Mouse (Mus musculus) embryonic facial prominence, embryonic 13.5 days (tissue): ENCODE results near the gene Irgm1. TPM values are rescaled to one million over a fixed set of nuclear protein-coding genes. Genes with fewer than 3 reads are reported as not detected.
"Not testable (repeated sequence)": the region's sequence is repeated elsewhere in the genome, so short reads cannot be mapped to it uniquely, and the experiment has no call there.

ENCODE experiments used
- ATAC-seq: fragments of 200-750 bp; cut with Nextera tagmentation; 2 replicates; pipeline ENCODE4 v1.8.0; 2017; ENCODE audit warnings: low read depth; ENCODE audit not compliant: insufficient number of reproducible peaks, insufficient read depth, low FRiP score, low TSS enrichment
- H3K27ac ChIP-seq: fragments of 300-500 bp; sonication (generic); 2 replicates; pipeline ENCODE4 v1.5.1; 2015; ENCODE audit warnings: moderate library complexity, mild to moderate bottlenecking, inconsistent platforms
- H3K27me3 ChIP-seq: fragments of 300-500 bp; sonication (generic); 2 replicates; pipeline ENCODE4 v1.6.1; 2015; ENCODE audit warnings: mild to moderate bottlenecking, inconsistent platforms
- H3K36me3 ChIP-seq: fragments of 300-500 bp; sonication (generic); 2 replicates; pipeline ENCODE4 v1.6.1; 2015; ENCODE audit warnings: mild to moderate bottlenecking, inconsistent platforms
- H3K4me1 ChIP-seq: fragments of 300-500 bp; sonication (generic); 2 replicates; pipeline ENCODE4 v1.6.1; 2015; ENCODE audit warnings: inconsistent platforms
- H3K4me2 ChIP-seq: fragments of 300-500 bp; sonication (generic); 2 replicates; pipeline ENCODE4 v1.6.1; 2015; ENCODE audit warnings: moderate library complexity, mild to moderate bottlenecking, inconsistent platforms
- H3K4me3 ChIP-seq: fragments of 300-500 bp; sonication (generic); 2 replicates; pipeline ENCODE4 v1.5.1; 2015; ENCODE audit warnings: mild to moderate bottlenecking, inconsistent platforms
- H3K9ac ChIP-seq: fragments of 300-500 bp; sonication (generic); 2 replicates; pipeline ENCODE4 v1.6.1; 2015; ENCODE audit warnings: mild to moderate bottlenecking, inconsistent platforms
- H3K9me3 ChIP-seq: fragments of 300-500 bp; sonication (generic); 2 replicates; pipeline ENCODE4 v1.6.1; 2016; ENCODE audit warnings: inconsistent platforms
- WGBS: fragments of 180-500 bp; shearing (Covaris S2); methylation state at CpG from one replicate; pipeline ENCODE4 v1.1.7; 2015; ENCODE audit warnings: mixed read lengths; 5-methylcytosine and 5-hydroxymethylcytosine counted together
- polyA plus RNA-seq: library from polyadenylated mRNA; unstranded; fragments of >200 nt; fragmentation: Nextera tagmentation; extraction: Ambion mirVana; gene quantifications from 2 replicates; pipeline ENCODE4 v1.2.1, GENCODE M21; 2015

Irgm1 gene
- polyA plus RNA-seq = 3.9 and 4.3 TPM in 2 replicates

DNA sequence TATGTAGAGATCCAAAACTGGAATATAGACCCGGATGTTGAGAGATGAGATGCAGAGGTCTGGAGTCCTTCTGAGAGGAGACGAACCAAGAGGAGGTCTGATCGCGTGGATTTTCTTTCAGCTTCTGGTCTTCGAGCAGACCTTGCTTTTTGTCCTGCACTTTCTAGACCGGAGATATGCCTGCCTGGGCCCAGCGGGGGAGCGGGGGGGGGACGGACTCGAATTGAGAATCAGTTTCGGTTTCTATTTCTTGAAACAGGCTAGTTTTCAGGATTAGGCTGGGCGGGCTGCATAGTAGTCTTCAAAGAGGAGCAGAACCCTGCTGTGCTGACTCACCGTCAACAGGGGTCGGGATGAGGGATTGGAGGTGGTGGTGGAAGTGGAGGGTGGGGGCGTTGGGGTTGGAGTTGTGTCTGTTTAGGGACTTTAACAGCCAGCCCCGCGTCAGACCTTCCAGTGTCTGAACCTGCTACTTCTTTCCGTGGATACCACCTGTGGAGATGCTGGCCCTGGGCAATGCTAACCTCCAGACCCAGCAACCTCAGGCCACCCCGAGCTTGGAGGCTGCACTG lies at the start of gene Irgm1:
TSS of gene Irgm1 (minus strand) at position 483 of the 572 bp plus-strand sequence.
- 0 out of 2 replicates have a peak, but pooled peaks have one; percentile 48 for ATAC-seq
- Histone ChIP-seq H3K4me1 (peaks cover 16% of the 10 kb centered on the region; the same call in 1 of the 2 replicates), H3K4me3 (peak within 1 kb of the TSS; percentile 52), H3K36me3 (no peaks in the 10 kb centered on the region), H3K27ac (peak within 1 kb of the TSS; percentile 48), H3K27me3 (peaks cover 16% of the 10 kb centered on the region), H3K9me3 (no peaks in the 10 kb centered on the region), H3K4me2 (peak within 1 kb of the TSS; percentile 80), H3K9ac (peak within 1 kb of the TSS; percentile 76)
- under 1% methylated on average over 19 of the region's 19 CpGs for WGBS

DNA sequence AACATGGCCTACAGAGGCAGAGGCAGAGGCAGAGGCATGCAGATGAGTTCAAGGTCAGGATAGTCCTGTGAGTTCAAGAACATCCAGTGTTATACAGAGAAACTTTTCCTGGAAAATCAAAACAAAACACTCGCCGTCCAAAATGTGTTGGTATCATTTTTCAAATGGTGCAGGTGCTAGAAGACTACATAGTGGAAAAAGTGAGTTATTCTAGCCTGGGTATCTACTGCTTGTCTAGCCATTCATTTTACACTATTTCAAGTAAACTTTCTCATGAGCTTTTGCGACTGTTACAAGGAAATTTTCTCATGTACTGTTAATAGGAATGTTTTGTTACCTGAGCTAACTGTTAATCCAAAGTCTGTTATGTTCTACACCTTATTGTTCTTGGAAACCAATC lies 46.9 kb upstream of the Irgm1 start:
- H3K9me3 ChIP-seq = no peaks in the 10 kb centered on the region
- no peaks in the 10 kb centered on the region for H3K27me3 ChIP-seq
- H3K9ac ChIP-seq = no peak overlapping the region
- WGBS = 79% methylated on average over 3 of the region's 3 CpGs
- H3K36me3 ChIP-seq = no peaks in the 10 kb centered on the region
- no peak overlapping the region for H3K4me2 ChIP-seq
- H3K4me3 ChIP-seq = no peak overlapping the region
- H3K4me1 ChIP-seq = no peaks in the 10 kb centered on the region
- no peak for ATAC-seq
- H3K27ac ChIP-seq = no peak overlapping the region

DNA sequence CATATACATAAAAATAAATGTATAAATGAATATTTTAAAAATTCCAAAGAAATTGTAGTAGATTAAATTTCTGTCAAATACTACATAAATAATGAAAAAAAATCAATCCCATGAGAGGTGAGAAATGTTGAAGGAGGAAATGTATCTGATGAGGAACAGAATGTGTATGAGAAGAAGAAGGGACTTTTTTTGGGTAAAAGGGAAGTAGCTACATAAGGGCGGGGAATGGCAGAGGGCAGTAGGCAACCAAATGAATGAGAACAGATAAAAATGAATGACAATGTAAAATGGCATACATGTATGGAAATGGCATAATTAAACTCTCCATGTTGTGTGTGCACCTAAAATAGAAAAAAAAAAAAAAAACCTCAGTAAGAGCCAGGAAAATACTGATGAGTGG lies 42.1 kb upstream of the Irgm1 start:
- Histone ChIP-seq H3K4me1 (no peaks in the 10 kb centered on the region), H3K4me2 (no peak overlapping the region), H3K9ac (no peak overlapping the region), H3K27me3 (no peaks in the 10 kb centered on the region), H3K36me3 (no peaks in the 10 kb centered on the region), H3K9me3 (no peaks in the 10 kb centered on the region), H3K27ac (no peak overlapping the region), H3K4me3 (no peak overlapping the region)
- WGBS = 87% methylated on average over 1 of the region's 1 CpGs
- no peak for ATAC-seq

DNA sequence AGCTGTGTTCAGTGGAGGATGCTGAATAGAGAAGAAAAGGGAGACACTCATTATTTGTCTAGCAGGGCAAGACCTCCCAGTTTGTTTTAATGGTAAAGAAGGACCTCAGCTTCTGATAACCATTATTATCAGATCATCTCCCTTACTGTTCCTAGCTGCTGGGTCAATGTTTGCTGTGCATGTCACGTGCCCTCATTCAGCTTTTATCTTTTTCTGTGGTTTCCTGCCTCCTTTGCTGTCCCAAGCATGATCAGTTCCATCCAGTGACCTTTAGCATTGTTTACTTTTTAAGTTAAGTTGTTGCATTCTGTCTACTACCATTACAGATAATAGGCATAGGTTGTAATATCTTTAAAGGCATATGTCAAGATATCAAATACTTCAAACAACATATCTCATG lies 37.0 kb upstream of the Irgm1 start:
- no peaks in the 10 kb centered on the region for H3K4me1 ChIP-seq
- H3K27ac ChIP-seq = no peak overlapping the region
- 56% methylated on average over 1 of the region's 1 CpGs for WGBS
- no peak overlapping the region for H3K4me3 ChIP-seq
- H3K9me3 ChIP-seq = no peaks in the 10 kb centered on the region
- H3K27me3 ChIP-seq = no peaks in the 10 kb centered on the region
- no peak for ATAC-seq
- H3K4me2 ChIP-seq = no peak overlapping the region
- no peak overlapping the region for H3K9ac ChIP-seq
- no peaks in the 10 kb centered on the region for H3K36me3 ChIP-seq

DNA sequence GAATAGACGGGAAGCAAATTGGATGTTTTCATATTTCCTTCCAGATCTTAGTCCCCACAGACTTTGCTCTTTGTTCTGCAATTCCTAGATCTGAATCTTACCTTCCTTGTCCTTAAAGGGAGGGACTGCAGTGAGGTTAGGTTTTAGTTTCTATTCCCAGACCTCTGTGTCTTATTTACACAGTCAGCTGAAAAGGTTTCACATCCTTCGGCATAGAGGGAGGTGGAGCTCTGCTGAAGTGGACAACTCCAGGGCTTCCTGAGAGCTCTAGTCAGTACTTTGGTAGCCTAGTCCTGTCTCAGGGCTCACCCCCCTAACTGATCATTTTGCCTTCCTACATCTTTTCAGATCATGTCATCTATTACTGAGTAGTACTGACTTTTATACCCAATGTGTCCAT lies 30.5 kb upstream of the Irgm1 start, which contains the start of gene Gm5431:
TSS of gene Gm5431 (minus strand) at position 194 of the 400 bp plus-strand sequence.
- H3K27me3 ChIP-seq = no peaks in the 10 kb centered on the region

DNA sequence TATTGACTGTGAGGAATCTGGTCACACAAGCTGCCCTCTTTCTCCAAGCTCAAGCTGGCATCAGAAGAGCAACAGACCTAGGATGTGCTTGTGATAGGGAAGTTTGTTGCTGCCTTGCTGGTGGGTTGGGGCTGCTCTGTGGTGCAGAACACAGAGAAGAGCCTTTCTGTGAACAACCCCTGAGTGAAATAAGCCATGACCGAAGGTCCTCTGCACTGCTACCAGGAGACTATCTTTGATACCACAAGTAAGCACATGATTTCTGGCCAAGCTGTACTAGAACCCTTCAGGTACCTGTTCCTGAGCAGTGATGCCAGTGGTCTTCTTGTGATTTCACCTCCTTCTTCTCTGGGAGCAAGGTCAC lies 30.1 kb upstream of the Irgm1 start:
- not testable (repeated sequence) for ATAC-seq, H3K27ac ChIP-seq, H3K4me2 ChIP-seq, H3K27me3 ChIP-seq, H3K9ac ChIP-seq, H3K9me3 ChIP-seq, H3K4me3 ChIP-seq, H3K4me1 ChIP-seq, H3K36me3 ChIP-seq
- WGBS = 82% methylated on average over 1 of the region's 1 CpGs

More for the DNA sequence above, 30.5 kb upstream of the Irgm1 start, which contains the start of gene Gm5431:
- H3K9ac ChIP-seq = no peak within 1 kb of the TSS
- H3K4me2 ChIP-seq = no peak within 1 kb of the TSS
- 62% methylated on average over 2 of the region's 2 CpGs for WGBS
- no peaks in the 10 kb centered on the region for H3K4me1 ChIP-seq
- no peaks in the 10 kb centered on the region for H3K36me3 ChIP-seq
- H3K27ac ChIP-seq = no peak within 1 kb of the TSS
- no peak within 1 kb of the TSS for H3K4me3 ChIP-seq
- no peak for ATAC-seq
- H3K9me3 ChIP-seq = no peaks in the 10 kb centered on the region

DNA sequence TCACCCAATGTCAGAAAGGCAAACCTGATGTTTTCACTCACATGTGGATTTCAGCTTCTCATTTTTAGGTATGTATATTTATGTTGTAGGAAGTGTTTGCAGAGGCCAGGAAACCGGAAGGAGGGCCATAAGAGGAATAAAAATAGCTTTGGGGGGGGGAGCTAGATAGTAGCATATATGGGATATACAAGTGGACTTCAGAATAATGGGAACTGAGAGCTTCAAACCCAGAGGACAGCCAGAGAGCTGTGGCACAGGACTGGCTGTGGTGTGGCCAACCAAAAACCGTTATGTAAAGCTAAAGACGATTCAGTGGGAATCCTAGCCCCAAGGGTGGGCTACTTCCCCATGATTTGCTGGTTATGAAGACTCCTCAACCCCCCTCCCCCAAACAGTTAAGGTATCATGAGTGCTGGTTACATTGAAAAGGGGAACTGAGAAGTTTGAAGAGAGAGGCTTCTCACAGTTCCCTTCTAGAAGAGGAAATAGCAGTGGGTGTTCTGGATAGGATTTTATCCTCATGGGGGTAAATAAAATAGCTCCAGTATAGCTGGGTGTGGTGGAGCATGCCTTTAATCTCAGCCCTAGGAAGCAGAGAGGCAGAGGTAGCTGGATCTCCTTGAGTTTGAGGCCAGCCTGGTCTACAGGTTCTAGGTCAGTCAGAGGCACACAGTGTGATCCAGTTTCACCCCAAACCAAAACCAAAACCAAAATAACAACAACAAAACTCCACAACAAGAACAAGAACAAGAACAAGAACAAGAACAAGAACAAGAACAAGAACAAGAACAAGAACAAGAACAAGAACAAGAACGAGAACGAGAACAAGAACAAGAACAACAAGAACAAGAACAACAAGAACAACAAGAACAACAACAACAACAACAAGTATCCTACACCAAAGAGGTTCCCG lies 29.4 kb upstream of the Irgm1 start:
- WGBS = 74% methylated on average over 6 of the region's 6 CpGs
- not testable (repeated sequence) for H3K27ac ChIP-seq, H3K4me1 ChIP-seq, H3K9ac ChIP-seq, H3K4me2 ChIP-seq, H3K27me3 ChIP-seq, H3K4me3 ChIP-seq, ATAC-seq, H3K9me3 ChIP-seq, H3K36me3 ChIP-seq

DNA sequence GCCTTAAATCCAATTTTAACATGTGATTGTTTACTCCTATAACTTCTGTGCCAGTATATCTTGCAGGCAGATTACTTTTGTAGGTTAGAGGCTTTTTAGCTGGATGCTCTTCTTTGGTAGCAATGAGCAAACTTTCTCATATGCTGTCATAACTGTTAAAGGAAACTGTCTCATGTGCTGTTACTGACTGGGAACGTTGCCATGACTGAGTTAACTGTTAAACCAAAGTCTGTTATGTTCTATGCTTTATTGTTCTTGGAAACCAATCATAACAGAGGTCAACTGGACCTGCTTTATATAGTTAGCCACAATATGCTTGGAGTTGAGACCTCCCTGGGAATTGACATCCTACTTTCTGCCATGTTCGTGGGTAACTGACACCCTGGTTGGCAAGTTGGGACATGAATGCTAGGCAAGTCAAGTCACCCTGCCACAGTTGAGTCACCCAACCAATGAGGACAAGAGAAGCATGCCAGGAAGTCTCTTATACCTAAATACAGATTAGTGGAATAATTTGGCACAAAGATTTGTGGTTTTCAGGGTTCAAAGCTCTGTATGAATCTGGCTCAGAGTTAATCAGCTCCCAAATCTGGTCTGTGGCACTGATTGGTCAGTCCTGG lies 27.4 kb upstream of the Irgm1 start:
- H3K27me3 ChIP-seq = no peaks in the 10 kb centered on the region
- no peaks in the 10 kb centered on the region for H3K4me1 ChIP-seq
- H3K4me2 ChIP-seq = no peak overlapping the region
- 69% methylated on average over 2 of the region's 2 CpGs for WGBS
- no peaks in the 10 kb centered on the region for H3K36me3 ChIP-seq
- no peak overlapping the region for H3K27ac ChIP-seq
- H3K9ac ChIP-seq = no peak overlapping the region
- H3K9me3 ChIP-seq = no peaks in the 10 kb centered on the region
- ATAC-seq = no peak
- H3K4me3 ChIP-seq = no peak overlapping the region

DNA sequence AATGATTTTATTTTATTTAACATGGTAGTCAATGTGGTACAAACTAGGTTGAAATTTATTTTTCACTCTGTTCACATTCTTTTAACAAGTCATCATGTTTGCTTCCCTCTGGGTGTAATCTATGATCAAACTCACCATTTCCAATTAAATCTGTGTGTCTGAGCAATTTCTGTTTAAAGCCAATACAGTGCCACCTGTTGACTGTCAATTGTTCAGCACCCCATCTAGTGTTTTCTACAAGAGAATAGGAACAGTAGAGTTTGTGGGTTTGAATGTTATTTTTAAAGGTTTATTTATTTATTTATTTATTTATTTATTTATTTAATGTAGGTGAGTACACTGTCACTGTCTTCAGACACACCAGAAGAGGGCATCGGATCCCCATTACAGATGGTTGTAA lies 5.2 kb upstream of the Irgm1 start:
- Histone ChIP-seq H3K4me2 (no peak overlapping the region), H3K9ac (no peak overlapping the region), H3K9me3 (no peaks in the 10 kb centered on the region), H3K4me1 (peaks cover 9% of the 10 kb centered on the region; the same call in 1 of the 2 replicates), H3K27me3 (peaks cover 16% of the 10 kb centered on the region), H3K4me3 (no peak overlapping the region), H3K27ac (no peak overlapping the region), H3K36me3 (no peaks in the 10 kb centered on the region)
- no peak for ATAC-seq
- 88% methylated on average over 1 of the region's 1 CpGs for WGBS

DNA sequence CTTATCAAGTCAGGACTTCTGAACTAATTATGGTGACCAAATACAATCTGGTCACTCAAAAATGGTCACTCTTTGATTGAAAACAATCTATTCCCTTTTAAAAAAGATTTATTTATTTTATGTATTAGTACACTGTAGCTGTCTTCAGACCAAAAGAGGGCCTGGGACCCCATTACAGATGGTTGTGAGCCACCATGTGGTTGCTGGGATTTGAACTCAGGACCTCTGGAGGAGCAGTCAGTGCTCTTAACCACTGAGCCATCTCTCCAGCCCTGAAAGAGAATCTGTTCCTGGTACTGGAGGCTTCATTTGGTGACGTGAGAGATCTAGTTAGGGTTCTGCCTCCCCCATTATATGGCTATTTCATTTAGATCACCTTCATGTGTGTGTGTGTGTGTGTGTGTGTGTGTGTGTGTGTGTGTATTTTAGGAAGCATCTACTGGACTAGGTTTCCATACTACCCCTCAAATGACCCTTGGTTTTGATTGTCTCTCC lies 3.9 kb upstream of the Irgm1 start:
- not testable (repeated sequence) for ATAC-seq, H3K9me3 ChIP-seq
- 76% methylated on average over 1 of the region's 1 CpGs for WGBS

DNA sequence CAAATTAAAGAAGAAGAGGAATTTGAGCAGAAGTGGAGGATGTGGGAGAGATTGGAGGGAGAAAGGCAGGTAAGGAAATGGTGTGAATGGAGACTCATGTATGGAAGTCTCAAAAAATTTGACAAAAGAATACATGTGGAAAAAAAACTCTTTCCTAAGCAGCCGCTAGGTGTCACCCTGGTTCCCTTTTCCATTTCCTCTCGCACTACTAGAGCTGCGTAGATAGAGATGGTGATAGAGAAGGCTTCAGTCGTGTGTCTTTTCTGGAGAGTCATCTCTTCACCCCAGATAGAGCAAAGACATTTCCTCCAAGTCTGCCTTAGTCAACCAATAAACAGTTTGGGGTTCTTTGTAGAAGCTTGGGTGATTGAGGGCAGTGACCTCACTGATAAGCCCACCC lies 3.0 kb upstream of the Irgm1 start:
- ATAC-seq = no peak
- H3K27me3 ChIP-seq = peaks cover 16% of the 10 kb centered on the region
- peaks cover 16% of the 10 kb centered on the region; the same call in 1 of the 2 replicates for H3K4me1 ChIP-seq
- H3K36me3 ChIP-seq = no peaks in the 10 kb centered on the region
- H3K27ac ChIP-seq = no peak overlapping the region
- no peaks in the 10 kb centered on the region for H3K9me3 ChIP-seq
- WGBS = 2% methylated on average over 4 of the region's 4 CpGs
- H3K9ac ChIP-seq = no peak overlapping the region
- no peak overlapping the region for H3K4me3 ChIP-seq
- no peak overlapping the region for H3K4me2 ChIP-seq

More for the DNA sequence above, 3.9 kb upstream of the Irgm1 start:
- not testable (repeated sequence) for H3K9ac ChIP-seq, H3K27ac ChIP-seq, H3K4me3 ChIP-seq, H3K36me3 ChIP-seq, H3K4me2 ChIP-seq
- Histone ChIP-seq H3K27me3 (peaks cover 16% of the 10 kb centered on the region), H3K4me1 (peaks cover 16% of the 10 kb centered on the region; the same call in 1 of the 2 replicates)
